ENCODE assay signal across 22 mouse cellular contexts in the genomic region with DNA sequence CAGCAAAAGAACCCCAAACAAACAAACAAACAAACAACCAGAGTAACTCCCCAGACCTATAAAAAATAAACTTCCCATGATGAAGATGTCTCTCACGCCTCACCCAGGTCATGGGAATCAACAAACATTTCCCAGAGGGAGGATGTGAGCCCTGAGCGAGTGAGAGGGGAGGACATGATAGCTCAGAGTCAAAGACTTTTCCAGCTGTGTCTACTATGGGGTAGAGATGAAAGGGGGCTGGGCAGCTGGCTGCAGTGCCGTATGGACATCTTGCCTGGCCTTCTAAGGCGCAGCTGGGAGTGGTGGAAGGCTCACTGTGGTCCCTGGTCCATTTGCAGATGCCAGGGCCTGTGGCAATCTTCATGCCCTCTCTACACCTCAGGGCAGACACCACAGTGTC. TPM values are rescaled to one million over a fixed set of nuclear protein-coding genes. Genes with fewer than 3 reads are reported as not detected.
DNase-seq lines count a peak whose midpoint lies in the region; ATAC-seq and TF ChIP-seq lines count a peak whose summit lies in the region.
"Had no signal": no experiment of that assay in that cellular context is flagged by ENCODE, and none has a peak within 500 bp of the region (broad histone marks: within the 10 kb centered on the region; RNA-seq: fewer than 3 reads in every experiment).

No protein-coding gene starts in this region.

- H3K9me3 ChIP-seq in lung, embryonic 16.5 days (ENCODE audit: control insufficient read depth, low read length) = no peaks in the 10 kb centered on the region
- H3K9me3 ChIP-seq: heart, embryonic 12.5 days; heart, embryonic 15.5 days; hindbrain, embryonic 12.5 days; hindbrain, embryonic 15.5 days had no signal

- peak overlapping the region; percentile 28; the same call in 1 of the 2 replicates for H3K27ac ChIP-seq in gastrocnemius, adult 2 months
- peak overlapping the region; percentile 31 for H3K27ac ChIP-seq in heart, adult 2 months
- no peak overlapping the region for H3K27ac ChIP-seq in lung, embryonic 16.5 days (ENCODE audit: low read length)
- H3K27ac ChIP-seq: heart, embryonic 15.5 days; hindbrain, embryonic 12.5 days; hindbrain, embryonic 15.5 days had no signal

- no peak for TF ChIP-seq POLR2A in heart, adult 2 months (IDR thresholded peaks at IDR 0.05; ENCODE audit: insufficient read depth, low read depth, low read length)

- H3K36me3 ChIP-seq in heart, adult 2 months (ENCODE audit: control insufficient read depth, insufficient read depth, low read length) = no peaks in the 10 kb centered on the region
- no peaks in the 10 kb centered on the region for H3K36me3 ChIP-seq in lung, embryonic 16.5 days (ENCODE audit: control insufficient read depth, insufficient read depth, low read length)
- H3K36me3 ChIP-seq: heart, embryonic 12.5 days; heart, embryonic 15.5 days; hindbrain, embryonic 12.5 days; hindbrain, embryonic 15.5 days had no signal

- H3K4me3 ChIP-seq in gastrocnemius, adult 2 months = no peak overlapping the region
- H3K4me3 ChIP-seq in heart, adult 2 months = no peak overlapping the region
- H3K4me3 ChIP-seq in lung, embryonic 16.5 days (ENCODE audit: low read length) = no peak overlapping the region
- H3K4me3 ChIP-seq: heart, embryonic 12.5 days; heart, embryonic 15.5 days; hindbrain, embryonic 12.5 days; hindbrain, embryonic 15.5 days had no signal

- H3K9ac ChIP-seq in heart, adult 2 months (ENCODE audit: low read depth, low read length) = no peak overlapping the region
- H3K9ac ChIP-seq in lung, embryonic 16.5 days (ENCODE audit: low read length) = no peak overlapping the region
- H3K9ac ChIP-seq: forebrain, postnatal 0 days; heart, embryonic 12.5 days; heart, embryonic 15.5 days; hindbrain, embryonic 12.5 days; hindbrain, embryonic 15.5 days had no signal

- H3K79me2 ChIP-seq in heart, adult 2 months (replicated peaks; ENCODE audit: control insufficient read depth, insufficient read depth, low read length) = no peaks in the 10 kb centered on the region

- TF ChIP-seq EP300 in heart, adult 2 months (IDR thresholded peaks at IDR 0.05; ENCODE audit: insufficient read depth, low read depth, low read length) = no peak

- no peak overlapping the region for H3K4me2 ChIP-seq in lung, embryonic 16.5 days (ENCODE audit: low read depth, low read length)
- H3K4me2 ChIP-seq: heart, embryonic 12.5 days; heart, embryonic 15.5 days; hindbrain, embryonic 12.5 days; hindbrain, embryonic 15.5 days had no signal

- 46% methylated on average over 4 of the region's 4 CpGs for WGBS in heart, adult 2 months
- 42% methylated on average over 4 of the region's 4 CpGs for WGBS in lung, embryonic 16.5 days

- no peak for DNase-seq in gastrocnemius, adult 2 months
- DNase-seq in gastrocnemius, postnatal 14 days = no peak
- DNase-seq in heart, adult 2 months = no peak
- no peak for DNase-seq in heart, postnatal 36 days
- DNase-seq in lung, adult 18-20 months = no peak
- DNase-seq in lung, postnatal 36 days = peak; percentile 29
- no peak for DNase-seq in frontal cortex, postnatal 36 days (ENCODE audit: low spot score in 2 of 2)
- DNase-seq: adrenal gland, adult 8-10 months; adrenal gland, postnatal 25 days; cerebellum, adult 11-12 months; cerebellum, adult 9-10 months; cerebellum, postnatal 14 days; forebrain, postnatal 0 days; gastrocnemius, postnatal 10 days; heart, postnatal 14 days had no signal

- intact Hi-C loops in gastrocnemius, adult 2 months (cut with DNase I) = no loop called here
- intact Hi-C loops in gastrocnemius, postnatal 14 days (cut with DNase I; ENCODE audit: low total_unique reads) = no loop called here
- intact Hi-C loops in heart, adult 2 months (cut with DNase I) = no loop called here
- intact Hi-C loops in heart, postnatal 36 days (cut with DNase I) = no loop called here

- H3K27me3 ChIP-seq in heart, adult 2 months (ENCODE audit: control insufficient read depth, insufficient read depth, low read length) = no peaks in the 10 kb centered on the region
- H3K27me3 ChIP-seq in lung, embryonic 16.5 days (ENCODE audit: control insufficient read depth, insufficient read depth, low read depth, low read length) = no peaks in the 10 kb centered on the region
- H3K27me3 ChIP-seq: hindbrain, embryonic 12.5 days; hindbrain, embryonic 15.5 days had no signal

- 0 out of 2 replicates have a peak, but pooled peaks have one; percentile 47 for ATAC-seq in lung, embryonic 16.5 days (ENCODE audit: low read depth)
- ATAC-seq: activated CD4-positive, CD25-positive, alpha-beta regulatory T cell, adult 4 months; forebrain, embryonic 14.5 days; forebrain, postnatal 0 days had no signal

- TF ChIP-seq CTCF in gastrocnemius, adult 2 months (IDR thresholded peaks at IDR 0.05) = no peak
- no peak for TF ChIP-seq CTCF in heart, adult 2 months (IDR thresholded peaks at IDR 0.05)

- H3K4me1 ChIP-seq in heart, adult 2 months (ENCODE audit: control insufficient read depth, insufficient read depth, low read length) = no peaks in the 10 kb centered on the region
- no peaks in the 10 kb centered on the region for H3K4me1 ChIP-seq in lung, embryonic 16.5 days (replicated peaks; ENCODE audit: control insufficient read depth, insufficient read depth, low read length)
- H3K4me1 ChIP-seq: heart, embryonic 12.5 days; heart, embryonic 15.5 days; hindbrain, embryonic 12.5 days; hindbrain, embryonic 15.5 days had no signal

RNA-seq across cellular contexts. Expression of a gene that starts 45.0 kb away (rescaled TPM):
- under 1 TPM; 0.14 to 0.20 TPM for total RNA-seq in gastrocnemius, adult 2 months (2021)
- total RNA-seq in gastrocnemius, postnatal 14 days (2021) = under 1 TPM; 0.11 to 0.12 TPM
- under 1 TPM; 0.29 to 0.45 TPM for total RNA-seq in heart, adult 2 months (2021)
- 0.29 and 0.43 TPM in 2 replicates for polyA plus RNA-seq in heart, adult 2 months (2012; rRNA removed)
- total RNA-seq in heart, postnatal 36 days (2021) = under 1 TPM; 0.35 to 0.69 TPM
- 0.36 and 0.65 TPM in 2 replicates for polyA plus RNA-seq in lung, embryonic 16.5 days (2015; fragmentation: Nextera tagmentation; extraction: Ambion mirVana)

RNA-seq across cellular contexts. Expression of a gene that starts 57.3 kb away (rescaled TPM):
- total RNA-seq in gastrocnemius, adult 2 months (2021) = 1 to 10 TPM; 3.0 to 3.1 TPM
- total RNA-seq in gastrocnemius, postnatal 14 days (2021) = 1 to 10 TPM; 6.2 to 8.0 TPM
- 1 to 10 TPM; 4.5 to 5.5 TPM for total RNA-seq in heart, adult 2 months (2021)
- polyA plus RNA-seq in heart, adult 2 months (2012; rRNA removed) = 6.6 and 8.5 TPM in 2 replicates
- 1 to 10 TPM; 5.1 to 6.2 TPM for total RNA-seq in heart, postnatal 36 days (2021)
- 1.4 and 1.6 TPM in 2 replicates for polyA plus RNA-seq in lung, embryonic 16.5 days (2015; fragmentation: Nextera tagmentation; extraction: Ambion mirVana)
